Mouse (Mus musculus) lung, postnatal 0 days (tissue): ENCODE measurements around the gene Sult2a7. TPM values are rescaled to one million over a fixed set of nuclear protein-coding genes. Genes with fewer than 3 reads are reported as not detected.

ENCODE experiments used
- ATAC-seq: fragments of 200-750 bp; cut with Nextera tagmentation; 2 replicates; pipeline ENCODE4 v1.8.0; 2017; ENCODE audit warnings: moderate library complexity
- DNase-seq: peaks from one replicate; pipeline ENCODE4 v3.0.0-alpha.2; 2016; ENCODE audit warnings: low spot score
- H3K27ac ChIP-seq: fragments of 300-500 bp; sonication (generic); 2 replicates; pipeline ENCODE4 v1.5.1; 2014; ENCODE audit warnings: antibody characterized with exemption, mild to moderate bottlenecking, low read length, mixed read lengths
- H3K27me3 ChIP-seq: fragments of 300-500 bp; sonication (generic); replicated peaks from 2 replicates; pipeline ENCODE4 v1.6.1; 2014; ENCODE audit warnings: low read length, mixed read lengths; ENCODE audit not compliant: insufficient read depth
- H3K36me3 ChIP-seq: fragments of 300-500 bp; sonication (generic); 2 replicates; pipeline ENCODE4 v1.6.1; 2014; ENCODE audit warnings: low read length, mixed read lengths; ENCODE audit not compliant: insufficient read depth
- H3K4me1 ChIP-seq: fragments of 300-500 bp; sonication (generic); 2 replicates; pipeline ENCODE4 v1.6.1; 2014; ENCODE audit warnings: antibody characterized with exemption, low read depth, low read length, mixed read lengths; ENCODE audit not compliant: insufficient read depth
- H3K4me2 ChIP-seq: fragments of 300-500 bp; sonication (generic); replicated peaks from 2 replicates; pipeline ENCODE4 v1.6.1; 2014; ENCODE audit warnings: low read depth, mild to moderate bottlenecking, low read length, moderate library complexity, mixed read lengths
- H3K4me3 ChIP-seq: fragments of 300-500 bp; sonication (generic); 2 replicates; pipeline ENCODE4 v1.5.1; 2014; ENCODE audit warnings: low read depth, low read length
- H3K9ac ChIP-seq: fragments of 300-500 bp; sonication (generic); replicated peaks from 2 replicates; pipeline ENCODE4 v1.6.1; 2014; ENCODE audit warnings: low read depth, mild to moderate bottlenecking
- H3K9me3 ChIP-seq: fragments of 300-500 bp; sonication (generic); 2 replicates; pipeline ENCODE4 v1.6.1; 2016; ENCODE audit warnings: low read length, mixed read lengths
- CTCF ChIP-seq: IDR thresholded peaks from 2 replicates; pipeline ENCODE4 v1.5.1; 2016; ENCODE audit warnings: antibody characterized with exemption, mild to moderate bottlenecking
- EP300 ChIP-seq: IDR thresholded peaks from 2 replicates; pipeline ENCODE4 v1.6.1; 2016; ENCODE audit warnings: antibody characterized with exemption, mild to moderate bottlenecking, control low read depth
- WGBS: fragments of 180-500 bp; shearing (Covaris S2); extraction: QIAGEN DNeasy Blood & Tissue Kit; methylation state at CpG from one replicate; pipeline ENCODE4 v1.1.7; 2014; 5-methylcytosine and 5-hydroxymethylcytosine counted together
- polyA plus RNA-seq: library from polyadenylated mRNA; unstranded; fragments of >200 nt; fragmentation: Nextera tagmentation; extraction: Ambion mirVana; gene quantifications from 2 replicates; pipeline ENCODE4 v1.2.1, GENCODE M21; 2015

Sult2a7 gene
- polyA plus RNA-seq, 1 experiment from 2014 or later = not detected

DNA sequence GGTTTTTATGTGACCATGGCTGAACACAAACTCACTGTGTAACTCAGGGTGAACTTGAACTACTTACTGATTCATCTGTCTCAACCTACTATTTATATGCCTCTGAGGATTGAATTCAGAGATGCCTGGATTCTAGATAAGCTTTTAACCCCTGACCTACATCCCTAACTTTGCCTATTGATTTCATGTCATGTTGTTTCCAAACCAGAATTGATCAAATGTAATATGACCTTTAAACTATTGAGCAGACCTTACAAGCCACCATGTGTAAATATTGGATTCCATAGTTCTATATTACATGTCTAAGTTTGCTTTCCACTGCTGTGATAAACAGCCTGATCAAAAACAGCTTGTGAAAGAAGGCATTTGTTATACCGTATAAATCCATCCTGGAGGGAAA, 55.5 kb downstream of the Sult2a7 start:
- no peak overlapping the region for H3K9ac ChIP-seq
- no peak overlapping the region for H3K4me2 ChIP-seq
- H3K27me3 ChIP-seq = no peaks in the 10 kb centered on the region
- DNase-seq = no peak
- 0 out of 2 replicates have a peak, but pooled peaks cover 3% of the 10 kb centered on the region for H3K9me3 ChIP-seq
- TF ChIP-seq EP300 (no peak), CTCF (no peak)
- WGBS = 60% methylated on average over 1 of the region's 1 CpGs
- H3K36me3 ChIP-seq = no peaks in the 10 kb centered on the region
- H3K4me3 ChIP-seq = no peak overlapping the region
- no peak for ATAC-seq
- H3K4me1 ChIP-seq = no peaks in the 10 kb centered on the region
- no peak overlapping the region for H3K27ac ChIP-seq

DNA sequence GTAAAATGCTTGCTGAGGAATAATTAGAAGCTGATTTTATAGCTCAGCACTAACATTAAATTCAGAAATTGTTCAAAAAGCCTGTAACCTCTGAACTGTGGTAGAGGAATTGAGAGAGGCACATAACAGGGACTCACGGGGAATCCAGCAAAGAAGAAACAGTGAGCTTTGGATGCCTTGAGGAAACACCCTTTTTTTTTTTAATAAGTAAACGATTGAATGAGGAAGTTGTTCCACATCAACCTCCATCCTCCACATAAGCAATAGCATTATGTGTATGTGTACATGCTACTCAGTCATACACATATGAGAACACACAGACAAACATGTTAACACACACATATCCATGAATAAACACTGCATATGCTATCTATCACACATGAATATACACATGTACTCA, 56.0 kb downstream of the Sult2a7 start:
- WGBS = 72% methylated on average over 2 of the region's 2 CpGs
- TF ChIP-seq CTCF = no peak
- no peak for TF ChIP-seq EP300
- H3K36me3 ChIP-seq = no peaks in the 10 kb centered on the region
- no peak for DNase-seq
- no peak overlapping the region for H3K4me3 ChIP-seq
- H3K4me2 ChIP-seq = no peak overlapping the region
- no peaks in the 10 kb centered on the region for H3K27me3 ChIP-seq
- H3K9ac ChIP-seq = no peak overlapping the region
- no peak overlapping the region for H3K27ac ChIP-seq
- H3K4me1 ChIP-seq = no peaks in the 10 kb centered on the region
- 0 out of 2 replicates have a peak, but pooled peaks cover 3% of the 10 kb centered on the region for H3K9me3 ChIP-seq
- no peak for ATAC-seq

Other genes starting within 250 kb of the Sult2a7 start
- gene Sult2a6, start 239.4 kb downstream of the Sult2a7 start, polyA plus RNA-seq = not detected in 2 replicates
- not detected in 2 replicates for gene Obox8, start 160.7 kb downstream of the Sult2a7 start, polyA plus RNA-seq
- gene Sult2a8, start 47.5 kb downstream of the Sult2a7 start, polyA plus RNA-seq = not detected in 2 replicates
- 0.04 and 0.08 TPM in 2 replicates for gene Vmn1r90, start 69.3 kb upstream of the Sult2a7 start, polyA plus RNA-seq
- not detected in 2 replicates for gene Obox7, start 165.3 kb upstream of the Sult2a7 start, polyA plus RNA-seq